Mouse (Mus musculus) kidney, postnatal 0 days (tissue): ENCODE results near the gene Ccl3. TPM values are rescaled to one million over a fixed set of nuclear protein-coding genes. Genes with fewer than 3 reads are reported as not detected.

ENCODE experiments used
- ATAC-seq: fragments of 200-750 bp; cut with Nextera tagmentation; replicated peaks from 2 replicates; pipeline ENCODE4 v1.8.0; 2017; ENCODE audit warnings: low read depth, moderate number of reproducible peaks, moderate TSS enrichment, moderate library complexity; ENCODE audit not compliant: low FRiP score
- DNase-seq: peaks from one replicate; pipeline ENCODE4 v3.0.0-alpha.2; 2016; ENCODE audit warnings: low spot score
- H3K27ac ChIP-seq: fragments of 300-500 bp; sonication (generic); 2 replicates; pipeline ENCODE4 v1.5.1; 2014; ENCODE audit warnings: mild to moderate bottlenecking
- H3K27me3 ChIP-seq: fragments of 300-500 bp; sonication (generic); 2 replicates; pipeline ENCODE4 v1.6.1; 2014; ENCODE audit warnings: low read length, mixed read lengths; ENCODE audit not compliant: insufficient read depth
- H3K36me3 ChIP-seq: fragments of 300-500 bp; sonication (generic); 2 replicates; pipeline ENCODE4 v1.6.1; 2014; ENCODE audit warnings: low read length, mixed read lengths; ENCODE audit not compliant: insufficient read depth
- H3K4me1 ChIP-seq: fragments of 300-500 bp; sonication (generic); replicated peaks from 2 replicates; pipeline ENCODE4 v1.6.1; 2014; ENCODE audit warnings: antibody characterized with exemption, low read length, mixed read lengths; ENCODE audit not compliant: insufficient read depth
- H3K4me2 ChIP-seq: fragments of 300-500 bp; sonication (generic); 2 replicates; pipeline ENCODE4 v1.6.1; 2014; ENCODE audit warnings: mild to moderate bottlenecking, low read length, moderate library complexity, mixed read lengths
- H3K4me3 ChIP-seq: fragments of 300-500 bp; sonication (generic); replicated peaks from 2 replicates; pipeline ENCODE4 v1.5.1; 2014; ENCODE audit warnings: low read depth, low read length
- H3K9ac ChIP-seq: fragments of 300-500 bp; sonication (generic); 2 replicates; pipeline ENCODE4 v1.6.1; 2014; ENCODE audit warnings: low read depth, low read length
- H3K9me3 ChIP-seq: fragments of 300-500 bp; sonication (generic); replicated peaks from 2 replicates; pipeline ENCODE4 v1.6.1; 2016; ENCODE audit warnings: low read length, inconsistent platforms, mixed read lengths
- CTCF ChIP-seq: IDR thresholded peaks from 2 replicates; pipeline ENCODE4 v1.5.1; 2016; ENCODE audit warnings: antibody characterized with exemption, low read depth, mild to moderate bottlenecking, moderate library complexity
- WGBS: fragments of 180-500 bp; shearing (Covaris S2); extraction: QIAGEN DNeasy Blood & Tissue Kit; methylation state at CpG from one replicate; pipeline ENCODE4 v1.1.7; 2014; 5-methylcytosine and 5-hydroxymethylcytosine counted together
- polyA plus RNA-seq: library from polyadenylated mRNA; unstranded; fragments of >200 nt; fragmentation: Nextera tagmentation; extraction: Ambion mirVana; gene quantifications from 2 replicates; pipeline ENCODE4 v1.2.1, GENCODE M21; 2015

Gene Ccl3
- polyA plus RNA-seq, 1 experiment from 2014 or later: 1.3 TPM

DNA sequence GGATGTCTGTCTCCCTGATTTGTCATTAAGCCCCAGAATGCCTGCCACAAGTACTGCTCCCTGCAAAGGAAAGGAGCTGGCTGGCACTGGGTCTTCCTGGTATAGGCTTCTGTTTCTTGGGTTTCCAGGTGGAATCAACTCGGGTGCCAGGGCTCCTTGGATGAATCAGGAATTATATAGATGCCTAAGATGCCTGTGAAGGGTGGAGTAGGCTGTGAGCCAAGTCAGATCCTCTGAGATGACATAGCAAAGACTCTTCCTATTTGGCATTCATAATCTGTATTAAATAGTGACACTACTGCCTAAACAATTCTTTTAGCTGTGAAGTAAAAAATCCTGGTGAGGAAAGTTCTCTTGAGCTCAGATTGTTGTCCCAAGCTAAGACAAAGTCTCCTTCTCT is 42.8 kb downstream of the Ccl3 start:
- H3K27me3 ChIP-seq: no peaks in the 10 kb centered on the region
- TF ChIP-seq CTCF: no peak
- DNase-seq (no peak), ATAC-seq (no peak)
- no peaks in the 10 kb centered on the region for H3K36me3 ChIP-seq
- H3K9ac ChIP-seq: no peak overlapping the region
- no peaks in the 10 kb centered on the region for H3K9me3 ChIP-seq
- H3K4me3 ChIP-seq: no peak overlapping the region
- H3K4me2 ChIP-seq: no peak overlapping the region
- no peaks in the 10 kb centered on the region for H3K4me1 ChIP-seq
- 49% methylated on average over 1 of the region's 1 CpGs for WGBS
- H3K27ac ChIP-seq: no peak overlapping the region

DNA sequence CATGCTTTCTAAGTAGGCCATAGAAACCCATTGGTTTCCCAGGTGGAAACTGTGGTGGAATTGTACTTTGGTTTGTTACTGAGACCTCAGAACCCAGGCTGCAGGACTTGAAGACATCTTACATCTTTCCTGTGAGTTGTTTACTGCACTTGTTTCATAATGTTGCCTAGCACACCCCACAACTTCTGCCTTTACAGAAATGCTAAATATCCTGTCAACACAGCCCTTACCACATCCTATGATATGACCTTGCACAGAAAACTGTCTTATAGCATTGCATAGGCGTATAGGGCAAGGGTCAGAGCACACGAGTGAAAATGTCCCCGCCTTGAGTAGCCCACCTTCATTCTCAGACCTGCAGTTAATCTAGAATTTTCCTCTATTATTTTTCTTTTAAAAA is 43.6 kb downstream of the Ccl3 start:
- DNase-seq: no peak
- no peaks in the 10 kb centered on the region for H3K27me3 ChIP-seq
- no peak for ATAC-seq
- no peak overlapping the region for H3K4me3 ChIP-seq
- WGBS: 79% methylated on average over 3 of the region's 3 CpGs
- H3K36me3 ChIP-seq: no peaks in the 10 kb centered on the region
- no peak overlapping the region for H3K9ac ChIP-seq
- no peaks in the 10 kb centered on the region for H3K9me3 ChIP-seq
- H3K27ac ChIP-seq: no peak overlapping the region
- TF ChIP-seq CTCF: no peak
- H3K4me2 ChIP-seq: no peak overlapping the region
- H3K4me1 ChIP-seq: no peaks in the 10 kb centered on the region

DNA sequence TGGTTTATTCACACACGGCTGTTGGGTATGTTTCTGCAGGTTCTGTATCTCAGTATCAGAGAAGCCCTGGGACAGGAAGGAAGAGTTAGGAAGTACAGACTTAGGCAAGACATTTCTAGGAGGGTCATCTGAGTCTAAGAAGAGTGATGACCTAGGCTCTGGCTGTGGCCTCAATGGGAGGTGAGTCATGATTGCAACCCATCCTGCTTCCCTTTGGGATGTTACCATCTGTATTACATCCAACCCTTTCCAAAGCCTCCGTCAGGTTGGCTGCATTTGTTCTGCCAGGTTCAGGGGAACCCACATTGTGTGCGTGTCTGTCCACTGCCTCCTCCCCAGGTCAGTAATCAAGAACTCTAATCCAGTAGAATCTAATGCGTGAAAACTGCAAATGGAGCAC is 44.5 kb downstream of the Ccl3 start:
- DNase-seq (no peak), ATAC-seq (no peak)
- WGBS: 92% methylated on average over 4 of the region's 4 CpGs
- no peak overlapping the region for H3K27ac ChIP-seq
- H3K27me3 ChIP-seq: no peaks in the 10 kb centered on the region
- H3K4me1 ChIP-seq: no peaks in the 10 kb centered on the region
- H3K9me3 ChIP-seq: no peaks in the 10 kb centered on the region
- no peaks in the 10 kb centered on the region for H3K36me3 ChIP-seq
- no peak for TF ChIP-seq CTCF
- H3K4me3 ChIP-seq: no peak overlapping the region
- no peak overlapping the region for H3K4me2 ChIP-seq
- no peak overlapping the region for H3K9ac ChIP-seq

- H3K36me3 ChIP-seq: no peaks in the 10 kb centered on the region
- H3K9me3 ChIP-seq: no peaks in the 10 kb centered on the region
- no peak overlapping the region for H3K27ac ChIP-seq
- ATAC-seq: no peak
- WGBS: 90% methylated on average over 3 of the region's 3 CpGs
- H3K9ac ChIP-seq: no peak overlapping the region
- no peak overlapping the region for H3K4me2 ChIP-seq
- no peak for DNase-seq
- no peaks in the 10 kb centered on the region for H3K4me1 ChIP-seq
- no peak for TF ChIP-seq CTCF
- H3K4me3 ChIP-seq: no peak overlapping the region
- H3K27me3 ChIP-seq: no peaks in the 10 kb centered on the region
These were observed 45.8 kb downstream of the Ccl3 start for GRCm38 (mm10) chr11:83603399-83603798.

- ATAC-seq: no peak
- no peaks in the 10 kb centered on the region for H3K4me1 ChIP-seq
- no peak overlapping the region for H3K4me2 ChIP-seq
- no peaks in the 10 kb centered on the region for H3K36me3 ChIP-seq
- WGBS: 41% methylated on average over 2 of the region's 2 CpGs
- H3K9ac ChIP-seq: no peak overlapping the region
- no peak overlapping the region for H3K27ac ChIP-seq
- H3K27me3 ChIP-seq: no peaks in the 10 kb centered on the region
- H3K9me3 ChIP-seq: no peaks in the 10 kb centered on the region
- H3K4me3 ChIP-seq: no peak overlapping the region
- no peak for TF ChIP-seq CTCF
- no peak for DNase-seq
These were observed 48.6 kb downstream of the Ccl3 start for GRCm38 (mm10) chr11:83600576-83600975.

GRCm38 (mm10) chr11:83598991-83599390 is 50.2 kb downstream of the Ccl3 start:
- ATAC-seq (no peak), DNase-seq (no peak)
- H3K4me1 ChIP-seq: no peaks in the 10 kb centered on the region
- no peak overlapping the region for H3K9ac ChIP-seq
- H3K36me3 ChIP-seq: no peaks in the 10 kb centered on the region
- no peaks in the 10 kb centered on the region for H3K27me3 ChIP-seq
- 81% methylated on average over 3 of the region's 3 CpGs for WGBS
- H3K4me2 ChIP-seq: no peak overlapping the region
- no peak overlapping the region for H3K27ac ChIP-seq
- TF ChIP-seq CTCF: no peak
- no peaks in the 10 kb centered on the region for H3K9me3 ChIP-seq
- no peak overlapping the region for H3K4me3 ChIP-seq

- H3K27me3 ChIP-seq: no peaks in the 10 kb centered on the region
- no peak overlapping the region for H3K4me3 ChIP-seq
- ATAC-seq (no peak), DNase-seq (no peak)
- WGBS: 68% methylated on average over 3 of the region's 3 CpGs
- no peak overlapping the region for H3K4me2 ChIP-seq
- TF ChIP-seq CTCF: no peak
- H3K9ac ChIP-seq: no peak overlapping the region
- no peak overlapping the region for H3K27ac ChIP-seq
- no peaks in the 10 kb centered on the region for H3K4me1 ChIP-seq
- H3K36me3 ChIP-seq: no peaks in the 10 kb centered on the region
- H3K9me3 ChIP-seq: no peaks in the 10 kb centered on the region
These were observed 50.8 kb downstream of the Ccl3 start for GRCm38 (mm10) chr11:83598207-83598837.

Other genes with a start within 250 kb of the Ccl3 start
- gene Rasl10b, start 240.2 kb downstream of the Ccl3 start, polyA plus RNA-seq: 0.38 and 0.49 TPM in 2 replicates
- gene Gas2l2, start 219.9 kb downstream of the Ccl3 start, polyA plus RNA-seq: not detected in 2 replicates
- gene 1700020L24Rik, start 211.7 kb downstream of the Ccl3 start, polyA plus RNA-seq: 0.22 TPM in 1 of 2 replicates, not detected in the other
- 1.9 and 2.2 TPM in 2 replicates for gene Mmp28, start 186.3 kb downstream of the Ccl3 start, polyA plus RNA-seq
- gene Taf15, start 176.3 kb downstream of the Ccl3 start, polyA plus RNA-seq: 5.7 and 6.7 TPM in 2 replicates
- gene Heatr9, start 127.2 kb downstream of the Ccl3 start, polyA plus RNA-seq: not detected in 2 replicates
- 0.47 and 0.79 TPM in 2 replicates for gene Ccl5, start 118.8 kb downstream of the Ccl3 start, polyA plus RNA-seq
- 3.6 and 4.1 TPM in 2 replicates for gene Ccl9, start 70.7 kb downstream of the Ccl3 start, polyA plus RNA-seq
- 9.5 and 12.0 TPM in 2 replicates for gene Ccl6, start 56.3 kb downstream of the Ccl3 start, polyA plus RNA-seq
- gene Rpl9-ps1, start 3.7 kb downstream of the Ccl3 start, polyA plus RNA-seq: not detected in 2 replicates
- gene Ccl4, start 13.2 kb upstream of the Ccl3 start, polyA plus RNA-seq: 0.94 and 1.7 TPM in 2 replicates
- gene Wfdc17, start 54.6 kb upstream of the Ccl3 start, polyA plus RNA-seq: 3.5 and 6.6 TPM in 2 replicates
- gene Wfdc18, start 59.7 kb upstream of the Ccl3 start, polyA plus RNA-seq: 0.33 TPM in 1 of 2 replicates, not detected in the other
- gene Wfdc21, start 97.6 kb upstream of the Ccl3 start, polyA plus RNA-seq: 1.5 and 1.7 TPM in 2 replicates
- 14.4 and 14.9 TPM in 2 replicates for gene Heatr6, start 104.3 kb upstream of the Ccl3 start, polyA plus RNA-seq
- 88.8 and 92.6 TPM in 2 replicates for gene Hnf1b, start 200.7 kb upstream of the Ccl3 start, polyA plus RNA-seq